Mouse (Mus musculus) CH12.LX (cell line): ENCODE results near the gene A830018L16Rik. TPM values are rescaled to one million over a fixed set of nuclear protein-coding genes. Genes with fewer than 3 reads are reported as not detected.

ENCODE experiments used
- DNase-seq: peaks from one replicate; pipeline ENCODE4 v3.0.0-alpha.2; 2013; ENCODE audit errors: extremely low read depth
- H3K27ac ChIP-seq: 2 replicates; pipeline ENCODE4 v1.5.1; 2012; ENCODE audit warnings: low read depth, mild to moderate bottlenecking, control low read depth, moderate library complexity; ENCODE audit not compliant: insufficient read depth
- H3K27me3 ChIP-seq: replicated peaks from 2 replicates; pipeline ENCODE3; 2012; ENCODE audit warnings: inconsistent platforms
- H3K36me3 ChIP-seq, 2 experiments: replicated peaks in 1 of 2; 2 replicates each; pipeline versions ENCODE3 to v1.6.1; 2012; ENCODE audit warnings: inconsistent platforms in 1 of 2, low read length in 1 of 2, mild to moderate bottlenecking in 1 of 2, mixed read lengths in 1 of 2, moderate library complexity in 1 of 2; ENCODE audit not compliant: control insufficient read depth in 1 of 2, insufficient read depth in 1 of 2
- H3K4me1 ChIP-seq, 2 experiments: 2 replicates each; pipeline ENCODE4 v1.6.1; 2012; ENCODE audit warnings: inconsistent platforms in 1 of 2, moderate library complexity in 1 of 2; ENCODE audit not compliant: insufficient read depth in 2 of 2, control insufficient read depth in 1 of 2
- H3K4me2 ChIP-seq: 2 replicates; pipeline ENCODE4 v1.6.1; 2012; ENCODE audit warnings: low read depth, mild to moderate bottlenecking, control low read depth; ENCODE audit not compliant: poor library complexity, insufficient read depth, severe bottlenecking
- H3K4me3 ChIP-seq, 3 experiments: fragments of 150-350 bp in 1 of 3; sonication (generic) in 1 of 3; replicated peaks in 1 of 3; 2 replicates each; pipeline versions ENCODE3 to v1.5.1; 2011 to 2012; ENCODE audit warnings: low read depth in 2 of 3, low read length in 2 of 3, mild to moderate bottlenecking in 2 of 3, moderate library complexity in 2 of 3, control low read depth in 1 of 3, improper control_type of control experiment in 1 of 3, inconsistent platforms in 1 of 3, mixed read lengths in 1 of 3; ENCODE audit not compliant: poor library complexity in 1 of 3
- H3K79me2 ChIP-seq: replicated peaks from 2 replicates; pipeline ENCODE4 v1.6.1; 2012; ENCODE audit warnings: mild to moderate bottlenecking, moderate library complexity; ENCODE audit not compliant: control insufficient read depth, poor library complexity, insufficient read depth, severe bottlenecking; ENCODE audit errors: extremely low read depth
- H3K9ac ChIP-seq: 2 replicates; pipeline ENCODE4 v1.6.1; 2012; ENCODE audit warnings: low read depth, mild to moderate bottlenecking, control low read depth, moderate library complexity; ENCODE audit not compliant: insufficient read depth
- H3K9me3 ChIP-seq: replicated peaks from 2 replicates; pipeline ENCODE3; 2012; ENCODE audit warnings: low read length, inconsistent platforms, mixed read lengths
- CHD2 ChIP-seq: IDR thresholded peaks from 2 replicates; pipeline ENCODE4 v1.6.1; 2011; ENCODE audit warnings: low read length, improper control_type of control experiment
- CTCF ChIP-seq, 2 experiments: IDR thresholded peaks in 1 of 2; conservative IDR thresholded peaks in 1 of 2; 2 replicates each; pipeline ENCODE4 v1.5.1; 2011 to 2012; ENCODE audit warnings: low read depth in 2 of 2, low read length in 2 of 2, improper control_type of control experiment in 1 of 2, inconsistent platforms in 1 of 2, mild to moderate bottlenecking in 1 of 2, moderate library complexity in 1 of 2
- ELF1 ChIP-seq: IDR thresholded peaks from 2 replicates; pipeline ENCODE4 v1.6.1; 2014; ENCODE audit warnings: low read depth, mild to moderate bottlenecking, inconsistent platforms, low read length, improper control_type of control experiment
- EP300 ChIP-seq: IDR thresholded peaks from 2 replicates; pipeline ENCODE4 v1.6.1; 2011; ENCODE audit warnings: low read length, improper control_type of control experiment
- ETS1 ChIP-seq: conservative IDR thresholded peaks from 2 replicates; pipeline ENCODE4 v1.6.1; 2012; ENCODE audit warnings: low read depth, mild to moderate bottlenecking, inconsistent platforms, low read length, improper control_type of control experiment, moderate library complexity
- HCFC1 ChIP-seq: IDR thresholded peaks from 2 replicates; pipeline ENCODE4 v1.6.1; 2012; ENCODE audit warnings: low read depth, mild to moderate bottlenecking, inconsistent platforms, low read length, improper control_type of control experiment
- KAT2A ChIP-seq: IDR thresholded peaks from 2 replicates; pipeline ENCODE4 v1.6.1; 2012; ENCODE audit warnings: low read length, improper control_type of control experiment, inconsistent platforms; ENCODE audit not compliant: insufficient replicate concordance
- MAX ChIP-seq: IDR thresholded peaks from 2 replicates; pipeline ENCODE4 v1.6.1; 2011; ENCODE audit warnings: low read length, improper control_type of control experiment
- MAZ ChIP-seq: IDR thresholded peaks from 2 replicates; pipeline ENCODE4 v1.6.1; 2012; ENCODE audit warnings: low read depth, mild to moderate bottlenecking, inconsistent platforms, low read length, improper control_type of control experiment, moderate library complexity
- NELFE ChIP-seq: IDR thresholded peaks from 2 replicates; pipeline ENCODE4 v1.6.1; 2011; ENCODE audit warnings: low read depth, low read length, improper control_type of control experiment
- NRF1 ChIP-seq: IDR thresholded peaks from 2 replicates; pipeline ENCODE4 v1.6.1; 2014; ENCODE audit warnings: low read depth, mild to moderate bottlenecking, inconsistent platforms, low read length, improper control_type of control experiment, moderate library complexity
- POLR2A ChIP-seq: IDR thresholded peaks from 2 replicates; pipeline ENCODE4 v1.6.1; 2011; ENCODE audit warnings: low read depth, mild to moderate bottlenecking, improper control_type of control experiment, low read length
- POLR2AphosphoS2 ChIP-seq: IDR thresholded peaks from 2 replicates; pipeline ENCODE4 v1.6.1; 2011; ENCODE audit warnings: low read depth, low read length, improper control_type of control experiment
- RAD21 ChIP-seq: IDR thresholded peaks from 2 replicates; pipeline ENCODE4 v1.6.1; 2011; ENCODE audit warnings: low read depth, mild to moderate bottlenecking, low read length, improper control_type of control experiment, moderate library complexity
- SMC3 ChIP-seq: IDR thresholded peaks from 2 replicates; pipeline ENCODE4 v1.6.1; 2011; ENCODE audit warnings: low read depth, low read length, improper control_type of control experiment
- TCF12 ChIP-seq: IDR thresholded peaks from 2 replicates; pipeline ENCODE4 v1.6.1; 2014; ENCODE audit warnings: low read depth, mild to moderate bottlenecking, inconsistent platforms, low read length, improper control_type of control experiment
- UBTF ChIP-seq: IDR thresholded peaks from 2 replicates; pipeline ENCODE4 v1.6.1; 2012; ENCODE audit warnings: low read depth, mild to moderate bottlenecking, inconsistent platforms, low read length, improper control_type of control experiment, moderate library complexity
- USF1 ChIP-seq: IDR thresholded peaks from 2 replicates; pipeline ENCODE4 v1.6.1; 2014; ENCODE audit warnings: low read depth, mild to moderate bottlenecking, inconsistent platforms, low read length, improper control_type of control experiment
- USF2 ChIP-seq: conservative IDR thresholded peaks from 2 replicates; pipeline ENCODE4 v1.6.1; 2011; ENCODE audit warnings: low read depth, low read length, improper control_type of control experiment
- ZMIZ1 ChIP-seq: IDR thresholded peaks from 2 replicates; pipeline ENCODE4 v1.6.1; 2012; ENCODE audit warnings: low read depth, mild to moderate bottlenecking, inconsistent platforms, low read length, improper control_type of control experiment
- dilution Hi-C: fragments of 300-500 bp; cut with MboI; formaldehyde crosslinking; loops from 2 replicates; pipeline ENCODE4 v1.14.3; 2020; ENCODE audit warnings: low sequenced_read_pairs; ENCODE audit not compliant: extremely low pct_unique_long_range_greater_than_20kb, extremely low pct_ligation_motif_present
- in situ Hi-C: fragments of 300-500 bp; cut with MboI; formaldehyde crosslinking; loops from 3 replicates; pipeline ENCODE4 v1.14.3; 2019; ENCODE audit warnings: low sequenced_read_pairs, low pct_ligation_motif_present, low pct_unique_long_range_greater_than_20kb, mixed read lengths
- polyA plus RNA-seq: library from polyadenylated mRNA; unstranded; fragments of >175 nt; gene quantifications from 2 replicates; pipeline ENCODE4 v1.2.1, GENCODE M21; 2012; ENCODE audit warnings: low read depth; ENCODE audit not compliant: insufficient read length
- total RNA-seq, 2 experiments: library from RNA; depleted of rRNA; stranded (reverse); fragments of 300-350 nt in 1 of 2; fragments of >200 nt in 1 of 2; gene quantifications; 2 replicates each; pipeline ENCODE4 v1.2.3; 2012 to 2014

A830018L16Rik gene
- total and polyA plus RNA-seq, 3 experiments = not detected

DNA sequence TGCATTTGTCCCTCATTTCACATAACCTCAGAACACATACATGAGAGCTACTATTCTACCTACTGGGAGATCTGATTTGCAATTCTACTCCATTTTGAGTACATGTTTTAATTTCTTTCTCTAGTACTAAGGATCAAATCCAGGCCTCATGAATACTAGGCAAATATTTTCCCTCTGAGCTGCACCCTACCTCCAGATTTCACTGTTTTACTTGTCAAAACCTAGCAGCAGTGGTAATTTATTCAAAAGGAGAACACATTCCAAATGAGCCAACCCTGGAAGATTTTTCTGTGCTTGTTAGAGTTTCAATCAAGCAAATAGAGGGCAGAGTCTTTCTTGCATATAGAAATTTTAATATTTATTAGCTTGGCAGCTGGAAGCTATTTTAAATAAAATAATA, 238.9 kb downstream of the A830018L16Rik start:
- H3K27ac ChIP-seq = no peak overlapping the region
- H3K4me2 ChIP-seq = no peak overlapping the region
- no peak for DNase-seq
- no peaks in the 10 kb centered on the region for H3K79me2 ChIP-seq
- H3K36me3 ChIP-seq = no peaks in the 10 kb centered on the region
- no peak overlapping the region for H3K9ac ChIP-seq
- no peaks in the 10 kb centered on the region for H3K4me1 ChIP-seq
- dilution Hi-C loops = no loop called here
- TF ChIP-seq NELFE (no peak), NRF1 (no peak), EP300 (no peak), POLR2A (no peak), ZMIZ1 (no peak), UBTF (no peak), MAZ (no peak), USF2 (no peak), HCFC1 (no peak), USF1 (no peak), RAD21 (no peak), ELF1 (no peak), POLR2AphosphoS2 (no peak), KAT2A (no peak)
- no peaks in the 10 kb centered on the region for H3K27me3 ChIP-seq
- H3K4me3 ChIP-seq = no peak overlapping the region
- peaks cover 2% of the 10 kb centered on the region for H3K9me3 ChIP-seq
- in situ Hi-C loops = loop anchor here (25.0 kb wide), 1 partner anchor 1185 kb away; no protein-coding TSS in a partner anchor

DNA sequence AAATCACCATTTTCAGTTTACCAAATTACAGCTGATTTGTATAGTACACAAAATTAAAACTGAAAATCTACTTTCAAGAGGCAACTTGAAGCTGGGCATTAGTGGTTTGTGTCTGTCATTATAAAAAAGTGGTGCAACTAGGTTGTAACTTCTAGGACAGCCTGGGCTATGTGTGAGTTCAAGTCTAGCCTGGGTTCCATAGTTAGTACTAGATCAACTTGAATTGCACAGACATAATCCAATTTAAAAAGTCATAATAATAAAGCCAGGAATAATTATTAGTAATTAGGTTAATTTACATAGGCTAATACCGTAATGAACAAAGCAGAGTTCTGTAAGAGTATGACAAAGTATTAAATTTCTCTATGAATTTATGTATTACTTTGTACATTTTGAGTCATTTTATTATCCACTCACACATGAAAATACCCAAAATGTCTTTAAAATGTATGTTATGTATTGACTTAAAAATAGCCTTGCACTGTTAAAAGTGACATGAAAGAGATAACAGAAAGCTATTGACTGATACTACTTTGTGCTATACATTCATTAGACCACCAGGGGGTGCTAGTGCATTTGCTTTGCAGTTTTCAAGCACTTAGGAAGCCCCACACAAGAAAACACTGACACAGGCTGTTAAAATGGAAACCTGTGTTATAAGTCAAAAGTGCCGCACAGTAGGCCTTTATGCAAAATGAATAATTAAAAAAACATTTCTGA, 243.6 kb downstream of the A830018L16Rik start:
- no peaks in the 10 kb centered on the region for H3K27me3 ChIP-seq
- no peaks in the 10 kb centered on the region for H3K36me3 ChIP-seq
- peaks cover 4% of the 10 kb centered on the region for H3K9me3 ChIP-seq
- H3K9ac ChIP-seq = no peak overlapping the region
- TF ChIP-seq UBTF (no peak), SMC3 (peak; percentile 74), USF2 (no peak), CHD2 (no peak), MAX (no peak), CTCF (conservative IDR thresholded peaks at IDR 0.05 in 1 of 2, IDR thresholded peaks at IDR 0.05 in 1 of 2; ENCODE audit: low read depth in 2 of 2, low read length in 2 of 2) (peak; percentile 59 to 74), ETS1 (no peak), RAD21 (peak; percentile 89), TCF12 (no peak)
- no peak overlapping the region for H3K4me3 ChIP-seq
- H3K4me1 ChIP-seq = no peaks in the 10 kb centered on the region
- H3K27ac ChIP-seq = no peak overlapping the region
- in situ Hi-C loops = loop anchor here (25.0 kb wide), 1 partner anchor 1180 kb away; no protein-coding TSS in a partner anchor
- dilution Hi-C loops = no loop called here
- H3K79me2 ChIP-seq = no peaks in the 10 kb centered on the region
- DNase-seq = peak; percentile 77
- H3K4me2 ChIP-seq = no peak overlapping the region
